Mouse (Mus musculus) G1E (cell line): ENCODE measurements around the gene Bach1.

Source experiments
- CTCF ChIP-seq: IDR thresholded peaks from 2 replicates; pipeline ENCODE4 v1.5.1; 2012; ENCODE audit warnings: low read depth, low read length, inconsistent platforms, mixed read lengths
- GATA1 ChIP-seq: IDR thresholded peaks from 2 replicates; pipeline ENCODE4 v1.6.1; 2012; ENCODE audit warnings: borderline replicate concordance, low read length, inconsistent platforms, mixed read lengths
- POLR2AphosphoS5 ChIP-seq: IDR thresholded peaks from 2 replicates; pipeline ENCODE4 v1.6.1; 2012; ENCODE audit warnings: low read depth, low read length, inconsistent platforms; ENCODE audit not compliant: insufficient replicate concordance
- TAL1 ChIP-seq: conservative IDR thresholded peaks from 2 replicates; pipeline ENCODE4 v1.6.1; 2012; ENCODE audit warnings: low read depth, low read length, inconsistent platforms, mixed read lengths

- TF ChIP-seq CTCF (no peak), TAL1 (no peak), POLR2AphosphoS5 (no peak), GATA1 (no peak)
These were observed 4.1 kb downstream of the Bach1 start for GRCm38 (mm10) chr16:87702881-87703280.
